Mouse (Mus musculus) erythroblast, embryonic 14.5 days (primary cell): ENCODE data around the gene Atrnl1. TPM values are rescaled to one million over a fixed set of nuclear protein-coding genes. Genes with fewer than 3 reads are reported as not detected.
"Not testable (repeated sequence)": the region's sequence is repeated elsewhere in the genome, so short reads cannot be mapped to it uniquely, and the experiment has no call there.

Source experiments
- H3K27me3 ChIP-seq: 2 replicates; pipeline ENCODE4 v1.6.1; 2012; ENCODE audit warnings: inconsistent platforms; ENCODE audit not compliant: control insufficient read depth
- H3K36me3 ChIP-seq: 2 replicates; pipeline ENCODE4 v1.6.1; 2012; ENCODE audit warnings: mild to moderate bottlenecking, inconsistent platforms; ENCODE audit not compliant: control insufficient read depth
- H3K4me1 ChIP-seq: 2 replicates; pipeline ENCODE4 v1.6.1; 2012; ENCODE audit warnings: inconsistent platforms; ENCODE audit not compliant: control insufficient read depth
- H3K4me3 ChIP-seq: replicated peaks from 2 replicates; pipeline ENCODE3; 2012; ENCODE audit warnings: moderate library complexity, mild to moderate bottlenecking, inconsistent platforms
- H3K9me3 ChIP-seq: 2 replicates; pipeline ENCODE4 v1.6.1; 2012; ENCODE audit warnings: low read length, inconsistent platforms, mixed read lengths; ENCODE audit not compliant: control insufficient read depth
- GATA1 ChIP-seq: IDR thresholded peaks from 2 replicates; pipeline ENCODE4 v1.6.1; 2012; ENCODE audit warnings: low read length, inconsistent platforms, mixed read lengths
- TAL1 ChIP-seq: IDR thresholded peaks from 3 replicates; pipeline ENCODE4 v1.6.1; 2012; ENCODE audit warnings: low read length, inconsistent platforms, mixed read lengths
- polyA plus RNA-seq: library from polyadenylated mRNA; stranded (reverse); fragments of >175 nt; gene quantifications from 2 replicates; pipeline ENCODE4 v1.2.3, GENCODE M21; 2012

Atrnl1 gene
- polyA plus RNA-seq, 1 experiment: 0.02 TPM

GRCm38 (mm10) chr19:57963874-57964273 is 353.0 kb downstream of the Atrnl1 start:
- Histone ChIP-seq H3K27me3 (no peaks in the 10 kb centered on the region), H3K4me3 (no peak overlapping the region), H3K36me3 (no peaks in the 10 kb centered on the region), H3K9me3 (no peaks in the 10 kb centered on the region), H3K4me1 (no peaks in the 10 kb centered on the region)
- no peak for TF ChIP-seq GATA1
- TF ChIP-seq TAL1: no peak

GRCm38 (mm10) chr19:57969766-57970165 is 358.9 kb downstream of the Atrnl1 start:
- no peaks in the 10 kb centered on the region for H3K4me1 ChIP-seq
- TF ChIP-seq TAL1: no peak
- no peak for TF ChIP-seq GATA1
- H3K36me3 ChIP-seq: no peaks in the 10 kb centered on the region
- H3K27me3 ChIP-seq: no peaks in the 10 kb centered on the region
- no peak overlapping the region for H3K4me3 ChIP-seq
- no peaks in the 10 kb centered on the region for H3K9me3 ChIP-seq

DNA sequence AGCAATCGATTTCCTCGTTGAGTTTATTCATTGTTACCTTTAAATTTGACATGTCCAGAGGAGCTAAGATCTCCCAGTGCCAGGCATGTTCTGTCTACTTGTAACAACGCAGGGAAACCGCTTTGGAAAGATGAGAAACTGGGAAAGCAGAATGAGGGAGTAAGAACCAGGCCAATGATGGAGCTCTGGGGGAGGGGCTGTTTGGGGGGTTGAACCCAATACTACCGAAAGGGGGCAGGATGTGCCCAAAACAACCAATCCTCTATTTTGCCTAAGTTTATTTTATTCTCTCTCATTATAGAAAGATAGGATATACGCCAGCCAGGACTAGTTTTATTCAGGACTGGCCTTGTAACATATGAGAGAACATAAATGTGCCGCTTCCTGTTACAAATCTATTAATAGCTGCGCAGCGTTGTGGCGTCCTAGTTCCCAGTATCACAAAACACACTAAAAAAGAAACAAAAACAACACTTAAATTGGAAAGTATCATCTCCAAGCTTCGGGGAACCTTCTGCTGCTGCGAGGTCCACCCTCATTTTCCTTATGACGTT is 359.6 kb downstream of the Atrnl1 start:
- Histone ChIP-seq H3K4me3 (no peak overlapping the region), H3K4me1 (no peaks in the 10 kb centered on the region), H3K9me3 (no peaks in the 10 kb centered on the region), H3K36me3 (no peaks in the 10 kb centered on the region), H3K27me3 (no peaks in the 10 kb centered on the region)
- no peak for TF ChIP-seq GATA1
- TF ChIP-seq TAL1: no peak

DNA sequence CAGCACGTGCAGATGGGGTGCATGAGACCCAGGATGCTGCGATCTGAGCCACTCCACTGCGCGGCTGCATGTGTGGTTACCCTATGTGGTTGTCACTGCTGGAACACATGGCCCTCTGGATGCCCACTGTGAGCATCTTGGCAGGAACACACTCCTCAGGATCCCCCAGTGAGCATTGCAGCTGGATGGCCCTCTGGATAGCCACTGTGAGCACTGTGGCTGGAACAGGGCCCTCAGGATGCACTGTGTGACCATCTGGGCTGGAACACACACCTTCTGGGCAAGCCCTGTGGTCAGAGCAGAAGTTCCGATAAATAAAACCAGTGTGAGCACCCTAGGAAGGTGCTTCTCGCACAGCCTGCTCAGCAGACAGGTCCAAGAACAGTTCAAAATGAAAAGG is 364.4 kb downstream of the Atrnl1 start:
- Histone ChIP-seq H3K9me3 (no peaks in the 10 kb centered on the region), H3K27me3 (no peaks in the 10 kb centered on the region), H3K36me3 (no peaks in the 10 kb centered on the region), H3K4me1 (no peaks in the 10 kb centered on the region), H3K4me3 (no peak overlapping the region)
- TF ChIP-seq TAL1 (no peak), GATA1 (no peak)

- Histone ChIP-seq H3K9me3 (no peaks in the 10 kb centered on the region), H3K4me3 (no peak overlapping the region), H3K27me3 (no peaks in the 10 kb centered on the region), H3K4me1 (no peaks in the 10 kb centered on the region), H3K36me3 (no peaks in the 10 kb centered on the region)
- TF ChIP-seq TAL1 (no peak), GATA1 (no peak)
Observed at GRCm38 (mm10) chr19:57985918-57986900, 375.4 kb downstream of the Atrnl1 start.

GRCm38 (mm10) chr19:57987696-57988393 is 377.0 kb downstream of the Atrnl1 start:
- no peak for TF ChIP-seq TAL1
- no peak for TF ChIP-seq GATA1
- H3K27me3 ChIP-seq: no peaks in the 10 kb centered on the region
- H3K36me3 ChIP-seq: no peaks in the 10 kb centered on the region

GRCm38 (mm10) chr19:57988559-57989093 is 377.8 kb downstream of the Atrnl1 start:
- Histone ChIP-seq H3K4me3 (no peak overlapping the region), H3K27me3 (no peaks in the 10 kb centered on the region), H3K4me1 (no peaks in the 10 kb centered on the region), H3K9me3 (no peaks in the 10 kb centered on the region), H3K36me3 (no peaks in the 10 kb centered on the region)
- TF ChIP-seq TAL1: no peak
- no peak for TF ChIP-seq GATA1

More at GRCm38 (mm10) chr19:57987696-57988393, 377.0 kb downstream of the Atrnl1 start:
- Histone ChIP-seq H3K4me1 (no peaks in the 10 kb centered on the region), H3K4me3 (no peak overlapping the region), H3K9me3 (no peaks in the 10 kb centered on the region)

DNA sequence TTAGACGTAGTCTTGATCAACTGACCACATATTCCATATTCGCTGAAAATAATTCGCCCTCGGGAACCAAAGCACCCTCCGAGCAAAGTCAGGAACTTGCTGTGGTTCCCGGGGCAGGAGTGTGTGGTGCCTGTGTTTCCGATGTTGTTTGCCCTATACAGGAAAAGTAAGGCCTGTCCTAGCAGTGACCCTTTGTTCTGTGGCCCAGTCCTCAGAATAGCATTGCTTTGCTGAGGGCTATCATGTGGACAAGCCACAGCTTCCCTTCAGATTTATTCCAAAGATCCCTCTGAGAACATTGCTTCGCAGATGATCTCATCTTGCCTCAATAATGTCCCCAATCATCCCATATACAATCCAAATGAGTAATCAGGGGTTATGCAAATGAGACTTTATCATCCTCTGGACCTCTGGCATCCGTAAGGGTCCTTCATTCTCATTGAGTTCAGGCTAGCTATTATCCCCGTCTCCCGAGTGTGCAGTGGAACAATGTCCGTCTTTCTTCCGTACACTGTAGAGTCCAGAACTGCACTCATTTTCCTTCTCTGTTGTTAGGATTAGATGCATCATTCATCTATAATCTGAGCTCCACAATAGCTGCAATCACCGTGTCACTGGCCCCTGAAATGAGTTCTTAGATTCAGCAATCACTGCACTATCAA is 380.4 kb downstream of the Atrnl1 start:
- Histone ChIP-seq H3K27me3 (no peaks in the 10 kb centered on the region), H3K4me3 (no peak overlapping the region), H3K36me3 (no peaks in the 10 kb centered on the region), H3K9me3 (no peaks in the 10 kb centered on the region), H3K4me1 (no peaks in the 10 kb centered on the region)
- TF ChIP-seq TAL1 (no peak), GATA1 (no peak)

GRCm38 (mm10) chr19:57994174-57994833 is 383.5 kb downstream of the Atrnl1 start:
- not testable (repeated sequence) for H3K27me3 ChIP-seq, H3K4me3 ChIP-seq, H3K9me3 ChIP-seq, H3K36me3 ChIP-seq, H3K4me1 ChIP-seq
